Mouse (Mus musculus) C2C12 (cell line): ENCODE measurements at regions not wholly inside any gene's neighbourhood (a gene's known extent, or its start where the extent isn't known, plus 50 kb on each side); places are given as distances from the start of the nearest gene placed in this dataset.

Experiments
- CTCF ChIP-seq: IDR thresholded peaks from one replicate; pipeline ENCODE4 v1.5.1; 2011; ENCODE audit not compliant: control insufficient read depth, insufficient read depth, insufficient read length
- USF1 ChIP-seq: IDR thresholded peaks from one replicate; pipeline ENCODE4 v1.6.1; 2011; ENCODE audit warnings: low read depth, mild to moderate bottlenecking, control low read depth, moderate library complexity

DNA sequence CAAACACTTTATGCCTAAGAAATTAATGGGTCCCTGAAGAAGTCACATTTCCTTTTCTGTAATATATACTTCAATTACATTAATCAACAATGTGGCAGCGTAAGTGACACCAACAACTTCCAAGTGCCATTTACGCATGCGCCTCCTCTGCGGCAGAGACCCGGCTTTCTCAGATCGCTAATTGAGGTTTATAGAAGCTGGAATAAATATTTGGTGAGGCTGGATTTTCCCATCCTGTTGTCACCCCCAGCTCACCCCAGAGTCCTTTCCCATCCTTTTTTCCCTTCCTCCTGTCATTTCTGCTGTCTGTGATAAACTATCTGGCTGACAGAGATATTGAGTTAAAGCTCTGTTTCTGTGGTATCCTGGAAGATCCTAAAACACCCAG lies 95.6 kb downstream of the Fzd1 start:
- no peak for TF ChIP-seq USF1
- TF ChIP-seq CTCF: no peak
